Mouse (Mus musculus): ENCODE data around the gene Zfp428. TPM values are rescaled to one million over a fixed set of nuclear protein-coding genes. Genes with fewer than 3 reads are reported as not detected.

The Zfp428 gene
- polyA plus RNA-seq, 1 experiment, result 9.5 TPM

DNA sequence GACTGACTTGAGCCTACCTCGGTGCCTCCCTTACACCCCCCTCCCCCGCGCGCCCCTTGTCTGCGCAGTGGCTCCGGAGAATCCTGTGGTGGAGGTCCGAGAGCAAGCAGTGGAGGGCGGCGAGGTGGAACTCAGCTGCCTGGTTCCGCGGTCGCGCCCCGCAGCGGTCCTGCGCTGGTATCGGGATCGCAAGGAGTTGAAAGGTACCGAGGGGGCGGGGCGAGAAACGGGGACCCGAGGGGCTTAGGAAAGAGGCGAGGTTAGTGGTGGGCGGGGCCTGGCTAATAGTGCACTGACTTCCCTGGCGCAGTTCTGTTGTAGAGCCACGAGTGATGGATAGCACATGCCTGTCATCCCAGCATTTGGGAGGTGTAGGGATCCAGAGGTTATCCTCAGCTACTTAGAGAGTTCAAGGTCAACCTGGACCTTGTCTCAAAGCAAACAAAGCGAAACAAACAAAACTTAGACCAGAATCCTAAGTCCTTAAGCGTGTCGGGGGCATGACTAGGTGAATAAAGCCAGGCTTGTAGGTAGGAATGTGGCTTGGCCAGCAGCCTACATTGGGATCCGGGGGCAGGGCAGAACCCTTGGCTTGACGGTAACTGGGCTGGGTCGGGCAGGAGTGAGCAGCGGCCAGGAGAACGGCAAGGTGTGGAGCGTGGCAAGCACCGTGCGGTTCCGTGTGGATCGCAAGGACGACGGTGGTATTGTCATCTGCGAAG, 6.8 kb upstream of the Zfp428 start:
- WGBS, result 12% methylated on average over 43 of the region's 43 CpGs
- Histone ChIP-seq H3K27me3 (replicated peaks; ENCODE audit: control insufficient read depth, insufficient read depth, low read length) (no peaks in the 10 kb centered on the region), H3K36me3 (ENCODE audit: control insufficient read depth, insufficient read depth, low read length) (no peaks in the 10 kb centered on the region), H3K27ac (ENCODE audit: insufficient read depth, low read depth, low read length) (no peak overlapping the region), H3K4me3 (ENCODE audit: insufficient read depth, low read depth, low read length) (no peak overlapping the region), H3K4me1 (ENCODE audit: control insufficient read depth, insufficient read depth, low read length) (no peaks in the 10 kb centered on the region; the same call in 1 of the 2 replicates)
- DNase-seq, result peak; percentile 60
- TF ChIP-seq POLR2A (IDR thresholded peaks at IDR 0.05; ENCODE audit: low read depth, low read length) (no peak), CTCF (conservative IDR thresholded peaks at IDR 0.05; ENCODE audit: insufficient read depth, insufficient read length, low read depth, low read length) (no peak)

DNA sequence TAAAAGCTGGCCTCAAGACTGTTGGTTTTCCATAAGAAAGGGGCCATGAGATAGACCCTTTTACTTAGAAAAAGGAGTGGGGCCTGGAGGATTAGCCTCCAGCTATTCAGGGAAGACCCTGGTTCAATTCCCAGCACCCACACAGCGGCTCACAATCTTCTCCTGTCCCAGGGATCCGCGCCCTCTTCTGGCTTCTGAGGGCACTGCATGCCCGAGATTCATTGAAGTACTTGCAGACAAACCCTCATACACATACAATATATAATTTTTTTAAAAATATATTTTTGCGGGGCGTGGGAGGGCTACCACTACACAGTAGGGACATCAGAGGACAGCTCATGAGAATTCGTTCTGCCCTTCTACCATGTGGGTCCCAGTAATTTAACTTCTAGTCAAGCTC, 5.9 kb upstream of the Zfp428 start:
- WGBS, result 50% methylated on average over 7 of the region's 7 CpGs
- TF ChIP-seq CTCF (conservative IDR thresholded peaks at IDR 0.05; ENCODE audit: insufficient read depth, insufficient read length, low read depth, low read length) (peak; percentile 37), POLR2A (IDR thresholded peaks at IDR 0.05; ENCODE audit: low read depth, low read length) (no peak)
- H3K4me1 ChIP-seq (ENCODE audit: control insufficient read depth, insufficient read depth, low read length), result peaks cover 4% of the 10 kb centered on the region; the same call in 1 of the 2 replicates
- H3K27me3 ChIP-seq (replicated peaks; ENCODE audit: control insufficient read depth, insufficient read depth, low read length), result no peaks in the 10 kb centered on the region
- peak; percentile 24 for DNase-seq
- H3K36me3 ChIP-seq (ENCODE audit: control insufficient read depth, insufficient read depth, low read length), result no peaks in the 10 kb centered on the region
- no peak overlapping the region for H3K4me3 ChIP-seq (ENCODE audit: insufficient read depth, low read depth, low read length)
- no peak overlapping the region for H3K27ac ChIP-seq (ENCODE audit: insufficient read depth, low read depth, low read length)

DNA sequence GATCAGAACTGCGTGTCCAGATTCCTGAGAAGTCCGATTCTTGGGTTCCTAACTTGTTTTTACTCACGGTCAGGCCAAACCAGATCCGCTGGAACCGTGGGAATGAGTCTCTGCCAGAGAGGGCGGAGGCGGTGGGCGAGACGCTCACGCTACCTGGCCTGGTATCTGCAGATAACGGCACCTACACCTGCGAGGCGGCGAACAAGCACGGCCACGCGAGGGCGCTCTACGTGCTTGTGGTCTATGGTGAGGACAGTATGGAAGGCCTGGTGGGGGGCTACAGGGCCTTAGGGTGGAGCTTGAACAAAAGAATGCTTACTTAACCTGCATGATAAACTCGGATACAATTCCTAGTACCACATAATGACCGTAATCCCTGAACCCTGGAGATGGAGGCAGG, 5.3 kb upstream of the Zfp428 start:
- Histone ChIP-seq H3K4me1 (ENCODE audit: control insufficient read depth, insufficient read depth, low read length) (peaks cover 4% of the 10 kb centered on the region; the same call in 1 of the 2 replicates), H3K27me3 (replicated peaks; ENCODE audit: control insufficient read depth, insufficient read depth, low read length) (no peaks in the 10 kb centered on the region), H3K27ac (ENCODE audit: insufficient read depth, low read depth, low read length) (no peak overlapping the region), H3K36me3 (ENCODE audit: control insufficient read depth, insufficient read depth, low read length) (no peaks in the 10 kb centered on the region), H3K4me3 (ENCODE audit: insufficient read depth, low read depth, low read length) (no peak overlapping the region)
- no peak for TF ChIP-seq POLR2A (IDR thresholded peaks at IDR 0.05; ENCODE audit: low read depth, low read length)
- TF ChIP-seq CTCF (conservative IDR thresholded peaks at IDR 0.05; ENCODE audit: insufficient read depth, insufficient read length, low read depth, low read length), result peak; percentile 31
- 67% methylated on average over 21 of the region's 21 CpGs for WGBS
- peak; percentile 39 for DNase-seq

- H3K36me3 ChIP-seq (ENCODE audit: control insufficient read depth, insufficient read depth, low read length), result no peaks in the 10 kb centered on the region
- TF ChIP-seq CTCF (conservative IDR thresholded peaks at IDR 0.05; ENCODE audit: insufficient read depth, insufficient read length, low read depth, low read length), result no peak
- TF ChIP-seq POLR2A (IDR thresholded peaks at IDR 0.05; ENCODE audit: low read depth, low read length), result no peak
Observed at GRCm38 (mm10) chr7:24504004-24504403, 2.8 kb upstream of the Zfp428 start.

DNA sequence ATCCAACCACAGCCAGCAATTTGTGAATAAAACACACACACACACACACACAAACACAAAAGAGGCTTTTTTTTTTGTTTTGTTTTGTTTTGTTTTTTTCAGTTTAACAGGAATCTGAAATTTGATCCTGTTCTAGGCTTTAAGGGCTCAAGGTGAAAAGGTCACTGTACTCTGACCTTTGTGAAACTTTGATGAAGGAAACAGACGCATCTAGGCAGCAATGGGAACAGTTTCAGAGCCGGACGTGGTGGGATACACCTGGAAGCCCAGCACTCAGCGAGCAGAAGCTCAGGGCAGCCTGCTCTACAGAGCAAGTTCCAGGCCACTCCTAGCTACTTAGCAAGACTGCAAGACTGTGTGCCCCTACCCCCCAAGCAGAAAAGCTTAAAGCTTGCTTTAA, 1.9 kb upstream of the Zfp428 start:
- peaks cover 11% of the 10 kb centered on the region; the same call in 1 of the 2 replicates for H3K4me1 ChIP-seq (ENCODE audit: control insufficient read depth, insufficient read depth, low read length)
- WGBS, result 36% methylated on average over 4 of the region's 4 CpGs
- DNase-seq, result no peak
- no peak overlapping the region for H3K4me3 ChIP-seq (ENCODE audit: insufficient read depth, low read depth, low read length)
- no peaks in the 10 kb centered on the region for H3K27me3 ChIP-seq (replicated peaks; ENCODE audit: control insufficient read depth, insufficient read depth, low read length)
- H3K36me3 ChIP-seq (ENCODE audit: control insufficient read depth, insufficient read depth, low read length), result no peaks in the 10 kb centered on the region
- no peak overlapping the region for H3K27ac ChIP-seq (ENCODE audit: insufficient read depth, low read depth, low read length)
- TF ChIP-seq CTCF (conservative IDR thresholded peaks at IDR 0.05; ENCODE audit: insufficient read depth, insufficient read length, low read depth, low read length) (no peak), POLR2A (IDR thresholded peaks at IDR 0.05; ENCODE audit: low read depth, low read length) (no peak)

More at GRCm38 (mm10) chr7:24504004-24504403, 2.8 kb upstream of the Zfp428 start:
- Histone ChIP-seq H3K4me3 (ENCODE audit: insufficient read depth, low read depth, low read length) (no peak overlapping the region), H3K27ac (ENCODE audit: insufficient read depth, low read depth, low read length) (no peak overlapping the region), H3K27me3 (replicated peaks; ENCODE audit: control insufficient read depth, insufficient read depth, low read length) (no peaks in the 10 kb centered on the region), H3K4me1 (ENCODE audit: control insufficient read depth, insufficient read depth, low read length) (peaks cover 7% of the 10 kb centered on the region; the same call in 1 of the 2 replicates)
- 30% methylated on average over 10 of the region's 10 CpGs for WGBS
- no peak for DNase-seq

DNA sequence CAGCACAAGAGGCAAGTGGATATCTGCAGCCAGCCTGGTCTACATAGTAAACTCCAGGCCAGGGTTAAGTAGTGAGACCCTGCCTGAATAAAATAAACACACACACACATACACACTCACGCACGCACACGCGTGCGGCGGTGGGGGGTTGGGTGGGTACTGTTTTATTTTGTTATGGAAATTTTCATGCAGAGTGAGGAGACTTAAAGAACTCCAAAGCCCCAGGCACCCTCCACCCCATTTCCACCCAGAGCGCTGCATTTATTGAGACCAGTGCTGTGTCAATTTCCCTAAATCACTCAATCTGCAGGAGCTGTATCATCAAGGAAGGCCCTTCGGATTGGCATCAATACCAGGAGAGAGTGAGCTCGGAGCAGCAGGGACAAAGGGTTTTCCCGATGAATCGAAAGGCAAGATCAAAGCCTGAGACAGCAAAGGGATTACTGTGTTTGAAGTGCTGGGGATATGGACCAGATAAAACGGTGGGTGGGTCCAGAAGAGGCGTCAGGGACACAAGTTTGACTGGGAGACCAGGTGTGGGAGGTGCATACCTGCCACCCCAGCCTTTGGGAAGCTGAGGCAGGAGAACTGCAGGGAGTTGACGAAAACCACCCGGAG, 1.2 kb upstream of the Zfp428 start:
- TF ChIP-seq POLR2A (IDR thresholded peaks at IDR 0.05; ENCODE audit: low read depth, low read length) (no peak), CTCF (conservative IDR thresholded peaks at IDR 0.05; ENCODE audit: insufficient read depth, insufficient read length, low read depth, low read length) (no peak)
- Histone ChIP-seq H3K36me3 (ENCODE audit: control insufficient read depth, insufficient read depth, low read length) (no peaks in the 10 kb centered on the region), H3K27ac (ENCODE audit: insufficient read depth, low read depth, low read length) (peak overlapping the region; percentile 18; the same call in 1 of the 2 replicates), H3K4me3 (ENCODE audit: insufficient read depth, low read depth, low read length) (no peak overlapping the region), H3K27me3 (replicated peaks; ENCODE audit: control insufficient read depth, insufficient read depth, low read length) (no peaks in the 10 kb centered on the region), H3K4me1 (ENCODE audit: control insufficient read depth, insufficient read depth, low read length) (peaks cover 11% of the 10 kb centered on the region; the same call in 1 of the 2 replicates)
- DNase-seq, result no peak
- 52% methylated on average over 15 of the region's 15 CpGs for WGBS

- TF ChIP-seq CTCF (conservative IDR thresholded peaks at IDR 0.05; ENCODE audit: insufficient read depth, insufficient read length, low read depth, low read length), result no peak
- TF ChIP-seq POLR2A (IDR thresholded peaks at IDR 0.05; ENCODE audit: low read depth, low read length), result no peak
- Histone ChIP-seq H3K27ac (ENCODE audit: insufficient read depth, low read depth, low read length) (peak overlapping the region; percentile 90; the same call in 1 of the 2 replicates), H3K4me3 (ENCODE audit: insufficient read depth, low read depth, low read length) (no peak overlapping the region), H3K4me1 (ENCODE audit: control insufficient read depth, insufficient read depth, low read length) (peaks cover 11% of the 10 kb centered on the region; the same call in 1 of the 2 replicates), H3K27me3 (replicated peaks; ENCODE audit: control insufficient read depth, insufficient read depth, low read length) (no peaks in the 10 kb centered on the region), H3K36me3 (ENCODE audit: control insufficient read depth, insufficient read depth, low read length) (no peaks in the 10 kb centered on the region)
- 20% methylated on average over 3 of the region's 3 CpGs for WGBS
- DNase-seq, result no peak
Observed at GRCm38 (mm10) chr7:24506065-24506459, 744 bp upstream of the Zfp428 start.
